Mouse (Mus musculus) MEL-GATA-1-ER (cell line): ENCODE results near the gene Pmfbp1.

ENCODE experiments used
- DNase-seq: peaks from one replicate; pipeline ENCODE4 v3.0.0-alpha.2; 2012; ENCODE audit warnings: low read depth; ENCODE audit errors: extremely low read depth

Pmfbp1 gene

DNA sequence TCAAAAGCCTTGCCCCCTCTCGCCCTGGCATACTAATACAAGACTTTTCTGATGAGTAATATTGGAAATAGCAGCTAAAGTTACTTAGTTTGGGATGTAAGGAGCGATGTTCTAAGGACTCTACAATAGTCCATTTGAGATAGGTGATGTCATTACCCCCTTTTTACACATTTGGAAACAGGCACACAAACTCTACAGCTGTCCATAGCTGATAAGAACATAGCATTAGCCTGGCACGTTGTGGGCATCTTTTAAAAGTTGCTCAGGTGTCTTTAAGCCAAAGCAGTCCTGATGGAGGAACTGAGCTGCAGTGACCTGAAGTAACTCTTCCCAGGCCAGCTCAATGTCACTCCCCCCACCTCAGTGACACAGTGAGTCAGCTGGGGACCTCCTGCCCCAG is 97.5 kb downstream of the Pmfbp1 start:
- no peak for DNase-seq

DNA sequence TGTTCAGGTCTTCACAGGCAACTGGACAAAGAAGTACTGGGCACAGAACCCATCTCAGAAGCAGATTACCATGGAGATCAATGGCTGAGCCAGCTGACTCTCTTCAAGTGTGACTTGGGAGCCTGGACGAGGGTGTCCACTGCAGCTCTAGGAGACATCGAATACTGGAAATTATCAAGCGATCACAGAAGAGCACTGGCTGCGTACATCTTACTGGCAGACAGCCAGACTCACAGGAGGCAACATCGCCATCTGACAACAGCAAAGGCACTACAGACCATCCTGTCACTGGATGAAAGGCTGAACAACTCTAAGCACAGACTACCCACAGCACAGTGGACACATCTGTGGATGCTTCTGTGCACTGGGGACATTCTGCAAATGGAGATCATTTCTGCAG is 98.3 kb downstream of the Pmfbp1 start:
- DNase-seq = no peak
